Mouse (Mus musculus): ENCODE measurements around the gene Krt18.

Krt18 gene

DNA sequence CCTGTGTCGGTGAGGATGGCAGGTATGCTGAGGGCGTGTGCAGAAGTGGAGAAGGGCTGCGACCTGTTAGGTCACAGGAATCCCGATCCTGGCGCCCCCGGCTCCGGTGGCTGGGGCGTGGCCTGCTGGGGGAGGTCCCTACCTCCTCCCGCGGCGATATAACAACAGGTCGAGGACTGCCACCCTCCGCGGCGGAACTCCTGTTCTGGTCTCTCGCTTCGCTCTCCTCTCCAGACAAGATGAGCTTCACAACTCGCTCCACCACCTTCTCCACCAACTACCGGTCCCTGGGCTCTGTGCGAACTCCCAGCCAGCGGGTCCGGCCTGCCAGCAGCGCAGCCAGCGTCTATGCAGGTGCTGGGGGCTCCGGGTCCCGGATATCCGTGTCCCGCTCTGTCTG lies at the start of gene Krt18:
Gene Krt18 (plus strand): TSS at position 141 of the 400 bp plus-strand sequence.
- WGBS: 7% methylated on average over 28 of the region's 28 CpGs

DNA sequence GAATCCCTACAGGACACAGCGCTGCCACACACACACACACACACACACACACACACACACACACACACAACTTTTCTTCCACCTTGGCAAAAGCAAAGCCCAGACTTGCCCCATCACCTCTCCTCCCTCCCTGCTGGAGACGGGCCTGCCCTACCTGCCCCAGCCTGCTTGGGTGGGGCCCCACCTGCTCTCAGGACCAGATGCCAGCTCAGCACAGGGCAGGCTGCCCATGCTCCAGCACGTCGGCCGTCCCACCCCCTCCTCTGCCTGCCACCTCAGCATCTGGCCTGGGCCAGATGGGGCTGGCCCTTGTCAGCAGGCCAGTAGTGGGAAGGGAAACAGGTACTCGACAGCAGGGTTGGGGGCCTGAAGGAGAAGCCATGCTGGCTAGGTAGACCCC lies 47.1 kb upstream of the Krt18 start:
- 62% methylated on average over 6 of the region's 6 CpGs for WGBS

DNA sequence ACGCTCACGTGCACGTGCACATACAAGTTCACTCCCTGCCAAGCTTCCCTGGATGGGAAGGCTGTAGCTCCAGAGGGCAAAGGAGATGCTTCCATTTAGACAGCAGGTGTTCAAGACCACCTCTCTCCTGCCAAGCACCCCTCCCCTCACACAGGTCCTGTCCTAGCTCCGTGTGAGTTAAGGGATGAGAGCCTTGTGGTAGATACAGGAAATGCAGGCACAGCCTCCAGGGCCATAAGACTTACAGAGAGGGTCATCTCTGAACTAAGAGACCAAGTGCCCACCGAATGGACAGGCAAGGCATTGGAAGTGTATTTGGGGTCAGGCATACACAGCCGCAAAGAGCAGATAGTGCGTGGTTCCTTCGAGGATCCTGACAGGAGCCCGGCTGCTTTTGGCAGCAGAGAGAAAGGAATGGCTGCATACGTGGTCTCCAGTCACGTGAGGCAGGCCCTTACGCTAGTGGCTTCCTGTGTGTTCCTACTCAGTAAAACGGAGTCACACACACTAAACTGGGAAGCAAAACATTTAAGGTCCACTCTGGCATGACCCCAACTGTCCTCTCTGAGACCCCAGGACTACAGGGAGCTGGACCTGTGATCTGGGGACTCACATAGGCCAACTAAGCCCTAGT lies 44.5 kb upstream of the Krt18 start:
- WGBS: 83% methylated on average over 13 of the region's 13 CpGs

DNA sequence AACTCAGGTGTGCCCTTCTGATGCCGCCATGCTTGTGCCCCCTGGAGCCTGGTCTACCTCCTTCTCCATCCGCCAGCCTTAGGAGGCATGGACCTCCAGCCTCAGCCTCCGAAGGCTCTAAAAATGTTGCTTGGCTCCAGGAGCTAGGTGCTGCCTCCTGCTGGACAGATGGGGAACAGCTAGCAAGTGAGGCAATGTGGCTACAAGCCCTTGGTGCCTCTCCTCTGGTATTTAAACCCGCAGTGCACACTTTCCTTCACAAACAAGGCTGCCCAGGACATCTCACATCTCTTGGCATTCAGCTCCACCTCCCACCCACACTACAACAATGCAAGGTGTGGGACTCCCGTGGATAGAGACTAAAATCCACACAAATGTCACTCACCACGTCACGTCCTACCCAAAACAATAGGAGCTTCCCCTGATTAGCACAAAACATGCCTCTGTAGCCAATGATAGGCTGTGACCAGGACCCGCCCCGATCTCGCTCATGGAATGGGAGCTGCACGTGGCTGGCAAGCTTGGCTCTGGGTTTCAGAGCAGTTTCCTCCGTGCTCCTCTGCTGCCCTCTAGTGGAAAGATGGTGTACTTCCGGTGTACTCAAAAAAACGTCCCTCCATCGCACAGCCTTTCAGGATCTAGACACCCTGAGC lies 43.9 kb upstream of the Krt18 start:
- 3% methylated on average over 15 of the region's 15 CpGs for WGBS

GRCm38 (mm10) chr15:101984746-101985145 lies 43.2 kb upstream of the Krt18 start:
- WGBS: 14% methylated on average over 6 of the region's 6 CpGs

- WGBS: under 1% methylated on average over 10 of the region's 10 CpGs
Measured at GRCm38 (mm10) chr15:101988119-101988518, 39.9 kb upstream of the Krt18 start.

GRCm38 (mm10) chr15:101988714-101989113 lies 39.3 kb upstream of the Krt18 start:
- WGBS: 71% methylated on average over 8 of the region's 8 CpGs

GRCm38 (mm10) chr15:101990946-101991345 lies 37.0 kb upstream of the Krt18 start:
- 89% methylated on average over 6 of the region's 6 CpGs for WGBS

GRCm38 (mm10) chr15:101994365-101994764 lies 33.6 kb upstream of the Krt18 start:
- 90% methylated on average over 6 of the region's 6 CpGs for WGBS

GRCm38 (mm10) chr15:101995484-101996236 lies 32.3 kb upstream of the Krt18 start:
- WGBS: 73% methylated on average over 4 of the region's 4 CpGs

DNA sequence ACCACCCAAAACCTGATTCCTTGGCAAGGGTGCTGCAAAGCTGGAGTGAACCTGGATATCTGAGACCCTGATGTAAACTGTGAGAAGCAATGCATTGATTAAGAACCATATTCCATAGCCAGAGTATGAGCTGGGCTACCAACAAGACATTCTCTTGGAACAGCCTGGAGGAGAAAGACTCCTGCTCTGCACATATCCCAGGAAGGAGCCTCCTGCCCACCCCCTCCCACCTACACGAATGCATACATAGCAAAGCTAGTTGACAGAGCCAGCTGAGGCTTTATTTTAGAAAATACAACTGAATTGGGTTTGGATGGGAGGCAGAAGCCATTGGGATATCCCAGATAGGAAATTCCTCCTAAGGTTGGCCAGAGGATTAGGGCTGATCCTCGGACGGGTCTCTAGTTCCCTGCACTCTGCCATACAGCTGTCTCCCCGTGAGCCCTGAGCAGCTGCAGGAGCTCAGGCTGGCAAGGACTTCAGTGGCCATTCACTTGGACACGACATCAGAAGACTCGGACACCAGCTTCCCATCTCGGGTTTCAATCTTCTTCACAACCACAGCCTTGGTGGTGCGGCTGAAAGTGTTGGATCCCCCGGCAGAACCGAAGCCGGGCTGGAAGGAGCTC lies 31.4 kb upstream of the Krt18 start:
- 88% methylated on average over 11 of the region's 11 CpGs for WGBS

GRCm38 (mm10) chr15:101999156-101999555 lies 28.8 kb upstream of the Krt18 start:
- WGBS: 84% methylated on average over 11 of the region's 11 CpGs

DNA sequence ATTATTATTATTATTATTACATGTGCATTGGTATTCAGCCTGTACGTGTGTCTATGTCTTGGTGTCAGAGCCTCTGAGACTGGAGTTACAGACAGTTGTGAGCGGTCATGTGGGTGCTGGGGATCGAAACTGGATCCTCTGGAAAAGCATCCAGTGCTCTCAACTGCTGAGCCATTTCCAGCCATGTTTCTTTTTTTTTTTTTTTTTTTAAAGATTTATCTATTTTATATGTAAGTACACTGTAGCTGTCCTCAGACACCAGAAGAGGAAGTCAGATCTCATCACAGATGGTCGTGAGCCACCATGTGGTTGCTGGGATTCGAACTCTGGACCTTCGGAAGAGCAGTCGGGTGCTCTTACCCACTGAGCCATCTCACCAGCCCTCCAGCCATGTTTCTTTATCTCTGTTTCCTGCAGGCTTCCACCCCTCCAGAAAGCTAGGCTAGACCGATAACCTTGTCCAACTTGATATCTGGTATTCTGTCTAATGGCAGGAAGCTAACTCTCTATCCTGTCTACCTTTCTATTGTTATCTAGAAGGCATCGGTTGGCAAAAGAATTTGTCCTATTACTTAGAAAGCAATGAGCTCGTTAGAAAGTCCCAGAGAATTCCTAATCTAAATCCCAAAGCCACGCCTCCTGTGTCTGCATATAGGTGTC lies 28.2 kb upstream of the Krt18 start:
- WGBS: 86% methylated on average over 11 of the region's 11 CpGs

DNA sequence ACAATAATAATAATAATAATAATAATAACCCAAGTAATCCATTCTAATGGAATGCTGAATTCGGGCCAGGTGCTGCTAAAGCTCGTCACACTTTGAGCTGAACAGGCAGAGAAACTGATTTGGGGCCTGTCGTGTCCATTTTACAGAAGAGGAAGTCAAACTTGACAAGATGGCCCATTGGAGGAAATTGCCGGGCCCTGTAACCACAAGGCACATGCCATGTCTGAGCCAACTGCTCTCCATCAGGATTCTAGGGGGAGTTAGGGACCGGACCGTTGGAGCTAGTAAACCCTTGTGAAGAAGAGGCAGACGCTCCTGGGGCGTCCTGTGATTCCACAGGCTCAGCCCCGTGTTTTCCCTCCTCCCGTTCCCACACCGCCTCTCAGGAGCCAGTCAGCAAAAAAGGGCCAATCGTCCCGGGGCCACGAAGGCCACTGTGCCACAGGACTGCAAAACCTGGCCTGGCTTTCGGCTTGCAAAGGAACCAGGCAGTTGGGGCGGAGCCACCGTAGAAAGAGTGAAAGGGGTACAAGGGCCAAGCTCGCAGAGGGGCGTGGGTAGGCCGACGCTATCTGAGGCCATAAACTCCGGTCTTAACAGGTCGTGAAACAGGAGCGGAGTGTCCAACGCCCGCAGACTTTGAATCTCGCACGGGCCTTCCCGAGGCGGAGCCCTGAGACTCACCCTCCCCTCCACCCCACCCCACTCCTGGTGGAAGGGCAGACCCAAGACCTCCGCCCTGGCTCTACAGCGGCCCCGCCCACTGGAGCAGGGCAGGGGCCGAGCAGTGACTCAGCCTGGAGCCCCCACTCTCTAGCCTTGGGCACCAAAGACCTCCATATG lies 25.1 kb upstream of the Krt18 start:
- 21% methylated on average over 34 of the region's 34 CpGs for WGBS

DNA sequence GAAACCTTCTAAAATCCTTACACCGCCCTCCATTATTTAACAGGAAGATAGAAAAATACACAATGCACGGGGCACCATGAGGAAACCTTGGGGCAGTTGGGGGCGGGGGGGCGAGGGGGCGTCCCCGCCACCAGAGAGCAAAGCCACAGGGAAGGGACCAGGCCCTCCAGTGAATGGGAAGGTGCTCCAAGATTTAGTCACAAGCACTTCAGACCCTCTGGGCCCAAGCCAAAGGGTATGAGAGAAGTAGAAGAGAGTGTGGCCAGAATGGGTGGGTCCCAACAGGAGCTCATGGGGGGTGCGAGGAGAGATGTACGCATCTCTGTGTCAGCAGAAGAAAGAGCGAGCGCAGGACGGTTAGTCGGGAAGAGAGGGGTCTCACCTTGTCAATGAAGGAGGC lies 24.5 kb upstream of the Krt18 start:
- 41% methylated on average over 12 of the region's 12 CpGs for WGBS

DNA sequence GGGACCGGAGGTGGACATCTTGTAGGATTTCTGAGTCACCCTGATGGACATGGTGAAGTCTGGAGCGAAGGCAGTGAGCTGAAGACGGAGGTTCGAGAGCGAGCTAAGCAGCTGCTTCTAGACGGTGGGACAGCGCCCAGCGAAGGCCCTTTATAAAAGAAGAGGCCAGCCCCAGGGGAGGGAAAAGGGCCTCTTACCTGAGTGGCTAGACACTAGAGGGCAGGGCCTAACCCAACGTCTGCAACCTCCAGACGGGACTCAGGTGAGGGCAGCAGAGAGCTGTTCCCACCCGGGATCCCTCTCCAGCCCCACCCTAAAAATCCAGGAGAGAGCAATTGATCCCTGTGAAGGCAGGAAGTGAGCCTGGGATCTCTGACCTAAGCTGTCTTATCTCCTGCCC lies 23.8 kb upstream of the Krt18 start, which contains the start of gene Krt8:
Gene Krt8 (minus strand): TSS at position 294 of the 400 bp plus-strand sequence.
- 72% methylated on average over 11 of the region's 11 CpGs for WGBS

DNA sequence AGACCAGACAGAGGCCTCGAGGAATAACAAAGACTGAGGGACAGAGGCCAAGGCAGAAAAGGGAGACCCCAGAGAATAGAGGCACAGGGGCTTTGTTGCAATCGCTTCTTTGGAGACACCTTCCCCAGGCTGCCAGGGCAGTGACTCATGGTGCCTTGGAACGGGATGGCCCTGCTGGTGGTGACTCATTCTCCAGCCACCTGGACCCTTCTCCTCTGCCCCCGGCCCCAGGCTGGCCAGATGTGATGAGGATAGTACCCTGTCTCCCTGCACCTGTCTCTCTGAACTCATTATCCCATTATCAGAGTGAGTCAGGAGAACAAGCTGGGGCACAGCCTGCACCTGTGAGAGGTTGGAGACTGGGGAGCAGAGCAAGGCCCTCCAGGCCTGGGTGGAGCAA lies 22.7 kb upstream of the Krt18 start:
- WGBS: 72% methylated on average over 4 of the region's 4 CpGs

- 69% methylated on average over 11 of the region's 11 CpGs for WGBS
Measured at GRCm38 (mm10) chr15:102006317-102006716, 21.7 kb upstream of the Krt18 start.

DNA sequence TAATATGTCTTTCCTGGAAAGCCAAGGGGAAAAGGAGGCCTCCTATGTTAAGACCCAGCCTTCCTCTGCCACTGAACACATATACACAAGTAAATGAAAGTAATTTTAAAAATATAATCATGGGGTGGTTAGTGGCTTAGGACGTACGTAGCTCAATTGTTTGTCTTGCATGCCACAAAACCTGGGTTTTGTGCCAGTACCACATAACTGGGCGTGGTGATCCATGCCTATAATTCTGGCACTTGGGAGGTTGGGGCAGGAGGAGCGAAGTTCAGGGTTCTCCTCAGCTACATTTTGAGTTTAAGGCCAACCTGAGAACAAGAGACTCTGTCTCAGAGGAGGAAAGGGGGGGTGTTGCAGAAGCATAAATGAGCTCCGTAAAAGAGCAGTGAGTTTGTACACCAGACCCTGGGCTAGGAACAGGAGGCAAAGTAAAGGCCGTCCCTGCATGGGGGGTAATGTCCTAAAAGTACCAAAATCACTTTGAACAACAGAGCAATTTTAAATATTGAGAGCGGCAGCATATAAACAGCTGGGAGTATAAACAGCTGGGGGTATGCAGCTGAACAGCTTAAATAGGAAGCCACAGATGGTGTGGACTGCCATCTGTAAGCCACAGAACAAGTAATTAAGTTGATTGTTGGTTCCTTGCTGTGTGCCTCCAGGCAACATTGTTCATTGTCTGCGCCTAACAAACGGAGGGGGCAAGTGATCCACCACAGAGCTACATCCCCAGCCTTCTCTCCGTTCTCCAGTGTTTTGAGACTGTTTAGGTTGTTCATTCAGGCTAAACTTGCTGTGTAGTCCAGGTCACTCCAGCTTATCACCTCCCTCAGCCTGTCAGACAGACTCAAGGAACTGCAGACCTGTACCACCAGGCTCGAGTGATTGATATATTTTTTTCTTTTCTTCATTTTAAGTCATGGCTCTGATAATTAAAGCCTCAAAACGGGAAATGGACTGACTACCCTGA lies 20.6 kb upstream of the Krt18 start:
- 67% methylated on average over 12 of the region's 12 CpGs for WGBS
